Mouse (Mus musculus) CD4-positive helper T cell, adult 2 months (primary cell): ENCODE results near the gene Ube2a.

Experiments
- DNase-seq: peaks from one replicate; pipeline ENCODE4 v3.0.0-alpha.2; 2012; ENCODE audit warnings: low read depth, missing footprints, low spot score

Gene Ube2a

DNA sequence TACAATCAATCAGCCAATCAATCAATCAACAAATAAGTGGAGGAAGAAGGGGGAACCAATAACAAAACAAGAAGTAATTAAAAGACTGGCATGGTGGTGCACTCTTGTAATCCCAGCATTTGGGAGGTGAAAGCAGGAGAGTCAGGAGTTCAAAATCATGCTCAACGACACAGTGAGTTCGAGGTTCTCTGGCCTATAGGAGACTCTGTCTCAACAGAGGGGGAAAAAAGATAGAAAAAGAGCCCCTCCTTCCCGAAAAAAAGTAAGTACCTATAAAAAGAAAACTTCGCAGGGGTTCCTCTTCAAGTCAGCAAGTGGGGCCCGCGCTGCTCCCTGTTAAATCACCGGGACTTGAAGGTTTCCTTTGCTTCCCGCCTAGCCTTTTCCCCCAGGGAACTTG lies at the start of gene Ube2a, which contains the start of gene C330007P06Rik:
Ube2a (plus strand) TSS at position 136 of the 400 bp plus-strand sequence.
C330007P06Rik (minus strand) TSS at position 347 of the 400 bp plus-strand sequence.
- DNase-seq: no peak

GRCm38 (mm10) chrX:36823932-36824711 lies 49.6 kb upstream of the Ube2a start:
- no peak for DNase-seq

DNA sequence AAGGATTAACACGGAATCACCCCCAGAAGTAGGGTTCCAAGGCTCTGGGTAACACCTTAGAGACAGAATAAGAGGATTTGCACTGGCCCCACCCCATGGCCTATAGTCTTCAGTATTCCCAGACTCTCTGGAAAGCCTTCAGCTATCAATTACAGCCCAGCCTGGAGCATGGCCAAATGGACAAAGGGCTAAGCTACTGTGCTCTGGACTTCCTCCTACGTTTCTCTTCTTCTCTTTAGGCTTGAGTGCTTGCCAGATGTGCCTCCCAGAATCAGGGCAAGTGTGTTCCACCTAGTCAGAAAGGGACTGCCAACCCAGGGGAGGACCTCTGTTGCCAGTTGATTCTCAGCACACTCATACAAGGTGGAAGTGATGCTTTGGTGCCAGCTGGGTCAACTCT lies 48.7 kb upstream of the Ube2a start:
- DNase-seq: no peak

DNA sequence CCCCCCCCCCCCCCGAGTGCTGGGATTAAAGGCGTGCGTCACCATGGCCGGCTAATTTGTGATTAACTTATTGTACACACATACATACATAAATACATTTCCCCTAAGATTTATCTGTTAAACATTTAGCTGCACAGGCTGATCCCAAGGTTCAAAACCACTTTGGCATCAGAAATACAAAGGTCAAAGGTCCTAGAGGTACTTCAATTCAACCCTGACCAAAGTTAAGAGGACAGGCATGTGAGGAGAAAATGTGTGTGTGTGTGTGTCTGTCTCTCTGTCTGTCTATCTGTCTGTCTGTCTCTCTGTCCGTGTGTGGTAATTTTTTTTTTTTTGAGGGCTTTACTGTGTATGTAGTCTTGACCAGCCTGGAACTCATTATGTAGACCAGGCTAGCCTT lies 46.8 kb upstream of the Ube2a start:
- DNase-seq: no peak

GRCm38 (mm10) chrX:36830271-36830670 lies 43.4 kb upstream of the Ube2a start:
- DNase-seq: no peak

DNA sequence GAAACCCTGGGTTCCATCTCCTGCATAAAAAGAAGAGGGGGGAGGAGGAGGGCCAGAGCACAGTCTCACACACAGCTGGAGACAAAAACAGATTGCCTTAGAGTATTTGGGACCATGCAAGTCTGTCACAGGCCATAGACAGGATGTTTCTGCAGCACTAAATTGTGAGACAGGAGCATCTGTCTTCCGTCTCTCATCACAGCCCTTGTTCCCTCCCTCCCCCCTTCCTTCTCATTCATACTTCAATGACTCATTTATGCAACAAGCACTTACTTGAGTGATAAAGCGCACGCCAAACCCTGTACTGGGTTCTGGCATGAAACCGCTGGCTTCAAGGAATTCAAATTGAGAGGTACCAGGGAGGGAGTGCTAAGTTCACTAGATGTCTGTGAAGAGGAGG lies 42.1 kb upstream of the Ube2a start:
- DNase-seq: no peak

- DNase-seq: peak; percentile 67
Observed at GRCm38 (mm10) chrX:36833397-36834084, 40.2 kb upstream of the Ube2a start.

DNA sequence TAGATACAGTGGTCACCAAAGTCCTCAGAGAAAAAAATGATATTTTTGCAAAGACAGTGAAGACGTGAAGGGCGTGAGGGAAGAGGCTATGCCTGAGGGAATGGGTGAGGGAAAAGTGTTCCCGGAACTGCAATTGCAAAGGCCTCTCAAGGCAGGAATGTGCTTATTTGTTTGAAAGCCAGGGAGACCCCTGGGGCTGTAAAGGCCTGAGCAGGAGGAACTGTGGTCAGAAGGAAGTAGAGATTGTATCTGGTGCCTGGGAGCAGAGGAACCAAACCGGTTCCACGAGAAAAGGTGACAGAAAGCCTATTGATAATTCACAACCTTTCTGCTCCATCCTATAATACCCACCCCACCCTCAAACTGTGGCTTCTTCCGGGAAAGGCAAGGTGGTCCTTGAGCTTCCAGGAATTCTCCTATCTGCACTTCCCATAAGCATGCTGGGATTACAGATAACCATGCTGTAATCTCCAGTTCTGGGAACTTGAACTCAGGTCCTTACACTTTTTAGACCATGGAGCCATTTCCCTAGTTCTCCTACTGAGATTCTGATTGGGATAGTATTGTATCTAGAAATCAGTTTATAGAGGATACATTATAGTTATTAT lies 36.5 kb upstream of the Ube2a start:
- DNase-seq: no peak

DNA sequence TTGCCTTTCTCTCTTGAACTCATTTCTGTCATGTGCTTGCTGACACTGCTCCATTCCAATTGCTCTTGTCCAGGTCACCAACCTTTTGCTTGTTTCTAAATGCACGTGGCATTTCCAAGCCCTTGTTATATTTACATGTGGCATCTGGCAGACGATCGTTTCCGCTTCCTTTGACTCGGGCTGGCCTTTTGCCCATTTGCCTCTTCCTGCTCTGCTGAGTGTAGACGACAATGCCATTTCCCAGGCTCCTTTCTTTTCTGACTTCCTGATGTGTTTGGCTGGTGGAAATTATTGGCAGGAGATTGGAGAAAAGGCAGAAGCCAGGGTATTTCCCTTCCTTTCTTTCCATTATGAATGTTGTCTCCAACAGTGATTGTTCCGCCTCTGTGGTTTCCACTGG lies 34.3 kb upstream of the Ube2a start:
- no peak for DNase-seq

DNA sequence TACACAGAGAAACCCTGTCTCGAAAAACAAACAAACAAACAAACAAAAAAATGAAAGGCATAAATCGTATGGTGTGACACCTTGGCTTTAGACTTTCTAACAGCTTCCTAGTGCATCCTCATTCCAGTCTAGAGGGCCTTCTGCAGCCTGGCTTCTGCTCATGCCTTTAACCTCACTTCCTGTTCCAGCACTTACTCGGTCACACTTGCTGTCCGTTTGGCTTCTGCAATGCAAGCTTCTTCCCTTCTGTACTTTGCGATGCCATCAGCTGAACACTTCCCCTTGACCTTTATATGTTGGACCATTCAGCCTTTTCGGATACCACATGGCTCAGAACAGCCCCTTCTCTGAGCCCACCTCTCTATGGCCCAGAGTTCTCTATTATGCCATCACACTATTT lies 32.0 kb upstream of the Ube2a start:
- no peak for DNase-seq

- DNase-seq: no peak
Observed at GRCm38 (mm10) chrX:36843346-36843990, 30.2 kb upstream of the Ube2a start.

- no peak for DNase-seq
Observed at GRCm38 (mm10) chrX:36847152-36847551, 26.5 kb upstream of the Ube2a start.

- DNase-seq: no peak
Observed at GRCm38 (mm10) chrX:36852631-36853030, 21.1 kb upstream of the Ube2a start.

DNA sequence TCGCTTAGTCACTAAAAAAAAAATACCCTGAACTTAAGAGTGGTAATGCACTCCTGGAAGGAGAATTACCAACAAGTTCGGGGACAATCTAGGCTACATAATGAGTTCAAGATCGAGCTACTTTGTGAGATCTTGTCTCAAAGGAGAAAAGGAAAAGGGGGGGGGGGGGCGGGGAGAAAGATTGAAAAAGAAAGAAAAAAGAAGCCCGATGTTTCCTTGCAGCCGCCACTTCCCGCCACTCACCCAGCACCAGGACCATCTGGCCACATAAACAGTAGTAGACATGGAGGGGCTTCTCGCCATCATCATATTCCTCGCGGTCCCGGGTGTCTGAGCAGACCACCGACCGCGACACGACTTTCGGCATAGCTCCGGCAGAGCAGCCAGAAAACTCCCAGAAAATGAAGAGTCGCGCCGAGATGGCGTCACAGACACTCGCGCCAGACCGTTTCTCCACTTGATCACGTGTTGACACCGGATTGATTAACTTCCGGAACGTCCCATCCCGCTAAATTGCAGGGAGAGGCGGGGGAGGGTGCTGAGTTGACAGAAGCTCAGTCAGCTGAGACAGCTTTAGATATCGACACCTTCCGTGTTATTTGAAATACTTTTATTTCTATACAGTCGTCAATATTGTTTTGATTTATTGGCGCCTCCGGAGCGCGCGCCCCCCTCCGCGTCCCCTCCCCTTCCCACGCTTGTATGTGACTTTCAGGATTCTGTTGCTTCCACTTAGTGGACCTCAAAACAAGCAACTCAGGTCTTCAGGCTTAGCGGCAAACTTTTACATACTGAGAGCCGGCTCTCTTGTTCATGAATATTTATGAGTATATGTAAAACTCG lies 9.7 kb upstream of the Ube2a start:
- DNase-seq: peak; percentile 89

- DNase-seq: no peak
Observed at GRCm38 (mm10) chrX:36864609-36865328, 8.9 kb upstream of the Ube2a start.

DNA sequence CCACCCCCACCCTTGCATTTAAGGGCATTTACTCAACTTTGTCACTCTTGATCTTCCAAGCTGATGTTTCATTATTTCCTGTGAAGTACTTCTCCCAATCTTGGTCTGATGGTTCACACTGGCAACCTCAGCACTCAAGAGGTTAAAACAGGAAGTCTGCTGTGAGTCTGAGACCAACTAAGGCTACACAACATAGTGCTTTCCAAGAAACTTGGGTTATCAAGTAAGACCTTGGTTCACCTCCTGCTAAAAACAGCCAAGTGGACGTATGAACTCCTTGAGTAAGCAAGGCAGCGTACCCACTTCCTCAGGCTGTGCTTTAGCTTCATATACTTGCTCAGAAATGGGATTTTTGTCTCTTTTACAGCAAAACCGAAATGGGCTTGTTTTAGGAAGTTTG lies 3.3 kb upstream of the Ube2a start:
- no peak for DNase-seq

GRCm38 (mm10) chrX:36874178-36874696 lies 537 bp downstream of the Ube2a start:
- DNase-seq: peak; percentile 88

GRCm38 (mm10) chrX:36874704-36875128 lies 1.0 kb downstream of the Ube2a start:
- DNase-seq: no peak

DNA sequence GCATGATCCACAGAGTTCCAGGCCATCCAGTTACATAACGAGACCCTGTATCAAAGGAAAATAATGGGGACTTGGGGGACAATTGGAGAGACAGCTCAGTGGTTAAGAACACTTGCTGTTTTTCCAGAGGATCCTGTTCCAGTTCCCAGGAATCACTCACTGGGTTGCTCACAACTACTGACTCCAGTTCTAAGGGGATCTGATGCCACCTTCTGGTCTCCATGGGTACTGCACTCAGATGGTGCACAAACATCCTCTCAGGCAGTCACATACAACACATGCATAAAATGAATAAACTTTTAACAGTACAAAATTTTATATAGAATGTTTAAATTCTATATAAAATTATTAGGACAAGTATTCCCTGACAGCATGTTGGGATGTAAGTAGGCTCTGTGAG lies 11.0 kb downstream of the Ube2a start:
- peak; percentile 9 for DNase-seq

DNA sequence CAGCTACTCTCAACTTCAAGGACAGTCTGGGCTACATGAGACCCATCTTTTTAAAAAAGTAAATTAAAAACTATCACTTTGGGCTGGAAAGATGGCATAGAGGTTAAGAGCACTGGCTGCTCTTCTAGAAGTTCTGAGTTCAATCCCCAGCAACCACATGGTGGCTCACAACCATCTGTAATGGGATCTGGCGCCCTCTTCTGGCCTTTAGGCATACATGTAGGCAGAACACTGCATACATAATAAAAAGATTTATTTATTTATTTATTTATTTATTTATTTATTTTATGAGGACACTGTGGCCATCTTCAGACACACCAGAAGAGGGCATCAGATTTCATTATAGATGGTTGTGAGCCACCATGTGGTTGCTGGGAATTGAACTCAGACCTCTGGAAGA lies 25.2 kb downstream of the Ube2a start:
- peak; percentile 54 for DNase-seq
